Comparison of ENCODE assay signal across 8 mouse cellular contexts in the genomic region with DNA sequence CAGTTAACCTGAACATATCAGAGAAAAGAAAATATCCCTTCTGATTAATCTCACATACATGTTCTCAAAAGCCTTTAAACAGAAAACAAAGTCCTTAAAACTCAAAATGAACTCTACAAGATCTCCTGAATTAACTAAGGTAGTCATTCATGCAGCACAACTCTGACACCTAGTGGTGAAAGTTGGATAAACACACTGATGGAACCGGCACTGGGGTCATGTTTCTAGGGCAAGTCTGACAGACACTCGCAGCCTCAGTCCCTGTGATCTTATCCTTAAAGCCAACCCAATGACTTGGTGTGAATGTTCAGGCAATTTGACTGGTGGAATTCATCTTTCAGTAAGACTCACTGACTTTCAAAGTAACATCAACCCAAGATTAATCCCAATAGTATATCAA. TPM values are rescaled to one million over a fixed set of nuclear protein-coding genes. Genes with fewer than 3 reads are reported as not detected.
DNase-seq lines count a peak whose midpoint lies in the region; ATAC-seq and TF ChIP-seq lines count a peak whose summit lies in the region.

No protein-coding gene starts in this region.

- no peaks in the 10 kb centered on the region for H3K36me3 ChIP-seq in MEL (ENCODE audit: control insufficient read depth in 1 of 2, insufficient read depth in 2 of 2, low read length in 2 of 2)
- no peaks in the 10 kb centered on the region for H3K36me3 ChIP-seq in intestine, postnatal 0 days (ENCODE audit: control insufficient read depth, insufficient read depth)
- H3K36me3 ChIP-seq in limb, embryonic 11.5 days (ENCODE audit: control insufficient read depth, insufficient read depth, low read length), result no peaks in the 10 kb centered on the region

- no peaks in the 10 kb centered on the region for H3K27me3 ChIP-seq in MEL (ENCODE audit: control insufficient read depth in 1 of 2, insufficient read depth in 2 of 2, low read length in 2 of 2)
- H3K27me3 ChIP-seq in intestine, postnatal 0 days (replicated peaks; ENCODE audit: control insufficient read depth, insufficient read depth, low read length), result no peaks in the 10 kb centered on the region
- H3K27me3 ChIP-seq in limb, embryonic 11.5 days (ENCODE audit: control insufficient read depth, insufficient read depth, low read length), result no peaks in the 10 kb centered on the region

- peaks cover 0 to 4% of the 10 kb centered on the region in 2 experiments; a peak in 2 of 4 replicates for H3K4me1 ChIP-seq in MEL (ENCODE audit: control insufficient read depth in 1 of 2, insufficient read depth in 2 of 2, low read length in 2 of 2)
- no peaks in the 10 kb centered on the region for H3K4me1 ChIP-seq in intestine, postnatal 0 days (replicated peaks; ENCODE audit: control insufficient read depth, insufficient read depth, low read length)
- H3K4me1 ChIP-seq in limb, embryonic 11.5 days (ENCODE audit: control insufficient read depth, insufficient read depth, low read length), result no peaks in the 10 kb centered on the region

- peak; percentile 83 for TF ChIP-seq RAD21 in MEL (IDR thresholded peaks at IDR 0.05; ENCODE audit: low read depth, low read length)

- H3K79me2 ChIP-seq in MEL (ENCODE audit: control insufficient read depth, insufficient read depth, low read length, poor library complexity), result no peaks in the 10 kb centered on the region

- H3K4me3 ChIP-seq in MEL (ENCODE audit: control insufficient read depth in 1 of 2, insufficient read depth in 1 of 2, low read depth in 2 of 2, low read length in 2 of 2), result peak overlapping the region in 1 of 2 experiments; percentile 27; a peak in 1 of 4 replicates
- H3K4me3 ChIP-seq in gastrocnemius, adult 2 months, result no peak overlapping the region
- no peak overlapping the region for H3K4me3 ChIP-seq in intestine, postnatal 0 days (ENCODE audit: low read depth, low read length)
- H3K4me3 ChIP-seq in limb, embryonic 11.5 days (ENCODE audit: low read depth, low read length), result no peak overlapping the region

- H3K27ac ChIP-seq in MEL (ENCODE audit: control insufficient read depth, low read depth, low read length), result no peak overlapping the region
- H3K27ac ChIP-seq in gastrocnemius, adult 2 months, result no peak overlapping the region
- no peak overlapping the region for H3K27ac ChIP-seq in intestine, postnatal 0 days (ENCODE audit: low read depth, low read length)
- H3K27ac ChIP-seq in limb, embryonic 11.5 days (replicated peaks; ENCODE audit: low read depth, low read length), result no peak overlapping the region

- TF ChIP-seq POLR2A in MEL (IDR thresholded peaks at IDR 0.05; ENCODE audit: control insufficient read depth in 1 of 2, insufficient read depth in 1 of 2, low read depth in 1 of 2, low read length in 2 of 2, poor library complexity in 1 of 2), result no peak

- 1% methylated on average over 2 of the region's 2 CpGs for WGBS in intestine, postnatal 0 days
- WGBS in limb, embryonic 11.5 days, result 1% methylated on average over 2 of the region's 2 CpGs

- TF ChIP-seq EP300 in MEL (IDR thresholded peaks at IDR 0.05; ENCODE audit: low read depth in 1 of 2, low read length in 2 of 2), result no peak

- ATAC-seq in intestine, postnatal 0 days, result no peak
- no peak for ATAC-seq in limb, embryonic 11.5 days (ENCODE audit: insufficient number of reproducible peaks, low FRiP score, low TSS enrichment, low read depth)
- ATAC-seq in neutrophil, adult 5-6 weeks (ENCODE audit: extremely low read depth, insufficient number of reproducible peaks, low FRiP score, poor library complexity, severe bottlenecking), result peak; percentile 71; the same call in 1 of the 2 replicates

- H3K4me2 ChIP-seq in intestine, postnatal 0 days (replicated peaks; ENCODE audit: low read depth), result no peak overlapping the region
- no peak overlapping the region for H3K4me2 ChIP-seq in limb, embryonic 11.5 days (ENCODE audit: low read depth, severe bottlenecking)

- peak; percentile 56 to 63 for DNase-seq in B cell, adult 2 months
- peak; percentile 82 for DNase-seq in MEL (ENCODE audit: low read depth, low spot score)
- peak; percentile 30 for DNase-seq in cerebellum, adult 8-10 months
- DNase-seq in gastrocnemius, adult 2 months, result peak; percentile 55
- DNase-seq in limb, embryonic 11.5 days (ENCODE audit: low spot score), result peak; percentile 75
- DNase-seq in thymus, postnatal 14 days, result peak; percentile 73

- no peaks in the 10 kb centered on the region for H3K9me3 ChIP-seq in MEL (replicated peaks; ENCODE audit: insufficient read depth, low read length)
- no peaks in the 10 kb centered on the region for H3K9me3 ChIP-seq in intestine, postnatal 0 days (ENCODE audit: control insufficient read depth)
- H3K9me3 ChIP-seq in limb, embryonic 11.5 days (ENCODE audit: control insufficient read depth, low read length), result no peaks in the 10 kb centered on the region

- peak; percentile 46 to 86 (median 80) for TF ChIP-seq CTCF in MEL (IDR thresholded peaks at IDR 0.05 in 2 of 3, conservative IDR thresholded peaks at IDR 0.05 in 1 of 3; ENCODE audit: control insufficient read depth in 1 of 3, insufficient read depth in 1 of 3, low read depth in 2 of 3, low read length in 3 of 3, poor library complexity in 1 of 3, severe bottlenecking in 1 of 3)
- TF ChIP-seq CTCF in gastrocnemius, adult 2 months (IDR thresholded peaks at IDR 0.05), result peak; percentile 86
- peak; percentile 87 for TF ChIP-seq CTCF in intestine, postnatal 0 days (IDR thresholded peaks at IDR 0.05; ENCODE audit: low read depth)

- no peak overlapping the region for H3K9ac ChIP-seq in MEL (ENCODE audit: control insufficient read depth, low read depth, low read length, poor library complexity, severe bottlenecking)
- H3K9ac ChIP-seq in intestine, postnatal 0 days (ENCODE audit: low read depth, low read length), result no peak overlapping the region
- no peak overlapping the region for H3K9ac ChIP-seq in limb, embryonic 11.5 days (ENCODE audit: low read length)

- intact Hi-C loops in gastrocnemius, adult 2 months (cut with DNase I), result loop anchor here (10.0 kb wide), 2 partner anchors 981 to 1251 kb away; no protein-coding TSS in a partner anchor

TF ChIP-seq in MEL, 35 proteins besides CTCF, POLR2A, EP300 and RAD21:
- TF ChIP-seq JUND (IDR thresholded peaks at IDR 0.05; ENCODE audit: low read depth, low read length) (0 out of 2 replicates have a peak, but pooled peaks have one; percentile 24), ZC3H11A (IDR thresholded peaks at IDR 0.05; ENCODE audit: low read depth, low read length) (peak; percentile 63; the same call in 1 of the 2 replicates), NELFE (IDR thresholded peaks at IDR 0.05; ENCODE audit: low read depth, low read length) (no peak; the same call in 1 of the 2 replicates), TBP (IDR thresholded peaks at IDR 0.05; ENCODE audit: low read depth, low read length) (0 out of 2 replicates have a peak, but pooled peaks have one; percentile 21), SIN3A (IDR thresholded peaks at IDR 0.05; ENCODE audit: low read length) (no peak; the same call in 1 of the 2 replicates), GATA1 (IDR thresholded peaks at IDR 0.05; ENCODE audit: low read depth, low read length) (no peak), BHLHE40 (IDR thresholded peaks at IDR 0.05; ENCODE audit: borderline replicate concordance, low read depth, low read length) (0 out of 2 replicates have a peak, but pooled peaks have one; percentile 30), RCOR1 (IDR thresholded peaks at IDR 0.05; ENCODE audit: low read depth, low read length) (0 out of 2 replicates have a peak, but pooled peaks have one; percentile 12), SMC3 (IDR thresholded peaks at IDR 0.05; ENCODE audit: low read depth, low read length) (peak; percentile 76)

RNA-seq across cellular contexts. Expression of a gene that starts 13.4 kb away (rescaled TPM):
- not detected in 2 replicates for total RNA-seq in MEL (2012; rRNA removed)
- polyA plus RNA-seq in MEL (2012; ENCODE audit: insufficient read depth in 1 of 2, insufficient read length in 2 of 2, low read depth in 1 of 2, low replicate concordance in 2 of 2, missing spikeins in 1 of 2), result not detected
- total RNA-seq in gastrocnemius, adult 2 months (2021), result 100 to 1,000 TPM in 1 of 2 experiments, 10 to 100 TPM in 1; 93.6 to 119 TPM
- polyA plus RNA-seq in intestine, postnatal 0 days (2015; fragmentation: Nextera tagmentation; extraction: Ambion mirVana), result 5.3 and 6.7 TPM in 2 replicates
- 1.2 and 1.5 TPM in 2 replicates for polyA plus RNA-seq in limb, embryonic 11.5 days (2014; fragmentation: Nextera tagmentation; extraction: Ambion mirVana)
- total RNA-seq in neutrophil, adult 5-6 weeks (2017), result 0.12 and 0.47 TPM in 2 replicates

RNA-seq across cellular contexts. Expression of a gene that starts 40.7 kb away (rescaled TPM):
- 70.5 and 71.1 TPM in 2 replicates for total RNA-seq in MEL (2012; rRNA removed)
- polyA plus RNA-seq in MEL (2012; ENCODE audit: insufficient read depth in 1 of 2, insufficient read length in 2 of 2, low read depth in 1 of 2, low replicate concordance in 2 of 2, missing spikeins in 1 of 2), result 100 to 1,000 TPM in 1 of 2 experiments, 10 to 100 TPM in 1; 67.0 to 670 TPM
- total RNA-seq in gastrocnemius, adult 2 months (2021), result 10 to 100 TPM; 56.5 to 58.7 TPM
- 31.9 and 37.5 TPM in 2 replicates for polyA plus RNA-seq in intestine, postnatal 0 days (2015; fragmentation: Nextera tagmentation; extraction: Ambion mirVana)
- 67.1 and 71.4 TPM in 2 replicates for polyA plus RNA-seq in limb, embryonic 11.5 days (2014; fragmentation: Nextera tagmentation; extraction: Ambion mirVana)
- 211 and 214 TPM in 2 replicates for total RNA-seq in neutrophil, adult 5-6 weeks (2017)

Comparison
In these comparisons a context has a peak if more than half of its experiments do, and no peak if none do; other contexts are left out.
1. DNase-seq: peak in every context shown above with its lines; median percentile 82 in MEL; 75 in limb, embryonic 11.5 days; 73 in thymus, postnatal 14 days; 60 in B cell, adult 2 months; 55 in gastrocnemius, adult 2 months; 30 in cerebellum, adult 8-10 months.
2. RNA of a gene that starts 13.4 kb away (total RNA-seq): 93.6 to 119 TPM in gastrocnemius, adult 2 months; 0.12 to 0.47 TPM in neutrophil, adult 5-6 weeks and not detected in MEL; every median in the first group is over 10 times any median in the second.
3. Peak in every context shown above with its lines, with median percentiles within 50 percentile points of each other: CTCF ChIP-seq.